Mouse (Mus musculus) heart, adult 2 months (tissue): Measurements from ENCODE around the gene Plau.

Source experiments
- CTCF ChIP-seq: fragments of 200-600 bp; IDR thresholded peaks from 2 replicates; pipeline ENCODE4 v1.8.1; 2022; ENCODE audit warnings: antibody characterized with exemption, mild to moderate bottlenecking, moderate library complexity
- POLR2A ChIP-seq: fragments of 200-500 bp; IDR thresholded peaks from 2 replicates; pipeline ENCODE4 v1.6.1; 2011; ENCODE audit warnings: mild to moderate bottlenecking, low read depth, low read length, control low read depth; ENCODE audit not compliant: insufficient read depth

GRCm38 (mm10) chr14:20792243-20792921 lies 44.1 kb upstream of the Plau start:
- TF ChIP-seq POLR2A (no peak), CTCF (no peak)
